Mouse (Mus musculus): ENCODE measurements around the gene Abl2.
A peak's percentile ranks its signal among the peaks of the same experiment; 100 is the strongest.

Abl2 gene

DNA sequence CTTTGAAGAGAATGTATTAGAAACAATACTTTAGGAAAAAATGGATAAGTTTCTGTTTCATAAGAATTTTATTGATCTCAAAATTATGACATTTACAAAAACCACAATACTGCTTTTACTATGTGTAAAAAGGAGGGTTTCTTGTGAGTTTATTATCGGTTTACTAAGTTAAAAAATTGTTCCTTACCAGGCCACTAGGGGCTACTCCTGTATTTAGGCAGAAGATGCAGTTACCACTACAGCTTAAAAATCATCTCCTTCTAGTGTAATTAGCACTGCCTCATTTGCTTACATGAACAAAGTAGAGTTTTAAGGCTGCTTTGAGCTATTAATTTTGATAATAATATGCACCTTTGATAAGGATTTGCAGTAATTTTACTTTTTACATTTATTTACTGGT is 25.6 kb downstream of the Abl2 start:
- peak; percentile 16 for DNase-seq (ENCODE audit: extremely low read depth, low read depth)

DNA sequence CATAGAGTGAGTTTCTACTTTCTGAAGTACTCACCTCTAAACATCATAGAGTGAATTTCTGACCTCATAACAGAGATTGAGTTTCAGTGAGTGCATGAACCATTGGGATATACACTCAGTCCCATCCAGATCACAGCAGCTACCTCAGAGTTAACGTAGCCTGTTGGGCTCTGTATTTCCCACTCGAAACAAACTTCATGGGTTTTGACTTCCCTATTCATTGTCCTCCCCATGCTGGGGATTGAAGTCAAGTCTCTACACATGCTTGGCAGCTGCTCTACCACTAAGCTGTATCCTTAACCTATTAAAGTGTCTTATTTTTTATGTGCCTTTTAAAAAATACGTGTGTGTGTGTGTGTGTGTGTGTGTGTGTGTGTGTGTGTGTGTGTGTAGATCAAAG is 26.9 kb downstream of the Abl2 start:
- DNase-seq (ENCODE audit: extremely low read depth, low read depth) = no peak

DNA sequence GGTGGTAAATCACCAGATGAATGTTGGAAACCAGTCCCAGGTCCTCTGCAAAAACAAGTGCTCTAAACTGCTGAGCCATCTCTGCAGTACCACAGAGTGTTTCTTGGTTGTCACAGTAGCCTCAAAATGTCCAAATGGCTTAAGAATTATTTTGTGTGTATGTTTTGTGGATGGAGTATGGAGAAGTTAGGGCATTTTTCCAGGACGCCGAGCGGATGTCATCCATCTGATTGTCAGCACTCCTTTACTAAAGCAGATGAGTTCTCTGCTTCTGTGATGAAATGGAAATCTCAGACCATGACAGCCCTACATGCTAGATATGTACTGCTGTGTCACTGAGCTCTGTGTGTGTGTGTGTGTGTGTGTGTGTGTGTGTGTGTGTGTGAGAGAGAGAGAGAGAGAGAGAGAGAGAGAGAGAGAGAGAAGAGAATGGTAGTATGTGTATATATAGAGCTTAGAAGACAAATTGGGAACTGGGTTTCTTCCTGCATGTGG is 31.3 kb downstream of the Abl2 start:
- no peak for DNase-seq (ENCODE audit: extremely low read depth, low read depth)

DNA sequence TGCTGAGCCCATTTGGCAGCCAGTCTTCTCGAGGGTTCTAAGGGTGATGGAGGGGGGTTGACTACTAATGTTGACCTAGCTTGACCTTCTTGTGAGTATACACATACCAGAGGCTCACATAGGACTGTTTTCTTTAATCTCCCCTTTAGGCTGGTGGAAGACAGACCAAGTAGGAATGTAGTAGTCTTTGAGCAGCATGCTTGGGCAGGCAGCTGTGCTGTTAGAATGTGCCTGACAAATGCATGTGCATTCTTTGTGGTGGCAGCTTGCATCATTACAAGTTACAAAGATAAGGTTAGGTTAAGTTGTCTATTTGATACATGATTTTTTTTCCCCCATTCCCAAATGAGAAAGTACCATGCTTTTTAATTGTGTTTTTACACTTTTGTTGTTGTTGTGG is 31.8 kb downstream of the Abl2 start:
- no peak for DNase-seq (ENCODE audit: extremely low read depth, low read depth)

DNA sequence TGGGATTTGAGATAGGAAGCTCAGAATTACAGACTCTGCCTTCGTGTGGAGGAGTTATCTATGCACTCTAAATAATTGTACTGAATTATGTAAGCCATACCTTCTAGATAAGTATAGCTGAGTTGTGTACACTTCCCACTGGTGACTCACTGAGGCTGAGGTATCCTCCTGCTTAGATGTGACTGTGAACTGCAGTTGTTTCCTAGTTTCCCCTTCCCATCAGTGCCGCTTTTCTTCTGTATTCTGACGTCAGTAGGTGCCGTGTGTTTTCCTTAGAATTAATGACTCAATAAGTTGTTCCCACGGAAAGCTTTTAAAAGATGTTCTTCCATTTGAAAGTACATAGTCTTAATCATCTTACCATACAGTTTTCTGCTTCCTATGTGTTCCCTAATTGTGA is 34.7 kb downstream of the Abl2 start:
- no peak for DNase-seq (ENCODE audit: extremely low read depth, low read depth)

DNA sequence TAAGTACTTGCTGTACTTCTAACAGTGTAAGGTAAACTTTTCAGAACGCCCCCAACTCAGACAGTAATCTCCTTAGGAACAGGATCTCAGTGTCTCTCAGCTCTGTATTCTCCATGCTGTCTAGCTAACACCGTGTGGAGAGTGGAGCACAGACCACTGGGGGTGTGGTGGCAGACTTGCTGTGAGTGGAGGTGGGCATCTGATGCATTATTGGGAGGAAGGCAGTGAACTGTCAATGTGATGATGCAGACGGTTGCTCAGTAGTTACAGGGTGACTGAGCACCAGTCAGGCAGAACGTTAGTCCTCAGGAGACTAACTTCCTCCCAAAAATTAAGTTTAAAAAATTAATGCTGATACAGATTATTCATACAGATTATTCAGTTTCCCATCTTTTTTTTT is 38.5 kb downstream of the Abl2 start:
- no peak for DNase-seq (ENCODE audit: extremely low read depth, low read depth)

DNA sequence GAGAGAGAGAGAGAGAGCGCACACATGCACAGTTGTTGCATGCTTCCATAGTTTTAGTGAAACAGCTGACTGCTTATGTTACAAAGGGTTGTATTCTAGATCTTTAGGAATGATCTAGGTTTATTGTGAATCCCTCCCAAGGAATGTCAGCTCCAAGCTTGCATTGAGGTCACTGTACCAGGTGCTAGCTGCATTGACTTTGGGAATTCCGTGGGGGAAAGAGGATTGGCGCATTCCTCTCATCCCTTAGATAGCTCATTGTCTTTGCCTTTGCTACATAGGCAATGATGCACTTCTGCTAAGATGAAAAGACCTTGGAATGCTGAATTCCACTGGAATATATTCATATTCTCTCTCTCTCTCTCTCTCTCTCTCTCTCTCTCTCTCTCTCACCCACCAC is 44.0 kb downstream of the Abl2 start:
- no peak for DNase-seq (ENCODE audit: extremely low read depth, low read depth)

DNA sequence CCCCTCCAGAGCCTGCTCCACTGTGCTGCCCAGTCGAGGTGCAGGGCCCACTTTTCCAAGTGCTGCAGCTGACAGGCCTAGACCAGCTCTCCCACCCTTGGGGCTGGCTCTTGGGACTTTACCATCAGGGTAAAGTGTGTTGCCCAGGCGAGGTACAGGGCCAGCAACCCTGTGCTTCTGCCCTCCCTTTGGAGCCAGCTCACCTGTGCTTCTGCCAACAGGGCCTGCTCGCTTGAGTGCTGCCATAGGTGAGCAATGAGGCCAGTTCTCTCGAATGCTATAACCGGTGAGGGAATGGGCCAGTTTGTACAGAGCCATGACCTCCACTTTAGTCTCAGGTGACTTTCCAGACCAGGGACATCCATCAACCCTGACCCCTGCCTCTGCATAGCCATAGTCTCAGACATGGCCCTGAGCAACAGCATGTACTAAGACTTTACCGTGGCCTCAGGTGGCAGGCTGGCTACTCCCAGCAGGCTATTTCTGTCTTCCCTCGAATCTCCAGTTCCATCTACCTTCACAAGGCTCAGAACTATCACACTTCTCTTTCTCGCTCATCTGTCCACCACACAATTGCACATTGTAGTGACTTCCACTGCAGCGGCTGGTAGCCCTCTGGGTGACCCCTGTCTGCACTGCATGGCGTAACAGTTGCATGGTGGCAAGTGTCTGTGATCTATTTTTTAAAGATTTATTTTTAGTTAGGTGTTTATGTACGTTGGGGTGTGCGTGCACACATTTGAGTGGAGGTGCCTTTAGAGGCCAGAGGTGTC is 46.7 kb downstream of the Abl2 start:
- DNase-seq (ENCODE audit: extremely low read depth, low read depth) = no peak

DNA sequence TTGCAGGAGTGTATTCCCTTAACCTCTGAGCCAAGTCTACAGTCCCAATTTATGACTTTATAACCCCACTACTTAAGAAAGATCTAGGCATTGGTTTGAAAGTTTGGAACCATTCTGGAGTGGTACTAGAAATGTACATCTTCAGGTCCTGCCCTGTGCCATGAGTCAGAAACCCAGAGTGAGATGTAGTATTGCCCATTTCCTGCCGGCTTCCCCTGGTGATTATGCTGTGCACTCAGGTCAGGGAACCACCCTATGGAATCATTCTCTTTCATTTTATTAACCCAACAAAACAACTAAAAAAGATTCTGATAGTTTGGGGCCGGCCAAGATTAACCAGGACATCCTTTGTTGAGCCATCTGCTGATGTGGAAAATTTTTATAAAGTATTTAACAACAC is 47.4 kb downstream of the Abl2 start:
- no peak for DNase-seq (ENCODE audit: extremely low read depth, low read depth)

DNA sequence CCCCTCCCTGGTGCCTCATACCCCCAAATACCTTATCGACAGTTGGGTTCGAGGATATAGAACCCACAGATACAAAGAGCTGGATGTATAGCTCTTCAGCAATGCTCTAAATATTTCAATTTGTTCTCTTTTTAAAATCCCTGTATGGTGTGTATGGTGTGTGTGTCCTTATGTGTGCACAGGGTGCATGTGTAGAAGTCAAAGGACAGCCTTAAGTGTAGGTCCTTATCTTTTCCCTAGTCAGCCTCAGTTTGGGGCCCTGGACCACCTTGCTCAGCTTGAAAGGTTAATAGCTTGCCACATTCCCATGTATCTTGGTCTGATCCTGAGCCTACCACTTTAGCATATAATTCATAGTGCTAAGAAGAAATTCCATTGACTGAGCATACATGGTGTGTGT is 49.9 kb downstream of the Abl2 start:
- no peak for DNase-seq (ENCODE audit: extremely low read depth, low read depth)

DNA sequence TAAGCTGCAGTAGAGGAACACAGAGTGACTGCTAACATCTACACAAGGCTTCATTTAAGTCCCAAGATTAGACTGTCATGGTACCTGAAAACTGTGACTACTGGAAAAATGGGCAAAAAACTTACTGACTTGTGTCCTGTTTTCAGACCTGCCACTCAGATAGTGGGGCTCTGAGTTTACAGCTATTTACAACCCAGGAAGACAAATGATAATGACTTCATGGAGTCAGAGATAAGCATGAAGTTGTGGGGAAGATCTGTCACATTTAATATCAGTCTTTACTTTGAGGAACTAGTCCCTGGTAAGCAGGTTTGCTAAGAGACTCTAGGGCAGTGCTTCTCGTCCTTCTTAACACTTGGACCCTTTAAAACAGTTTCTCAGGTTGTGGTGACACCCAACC is 51.7 kb downstream of the Abl2 start:
- DNase-seq (ENCODE audit: extremely low read depth, low read depth) = peak; percentile 83

DNA sequence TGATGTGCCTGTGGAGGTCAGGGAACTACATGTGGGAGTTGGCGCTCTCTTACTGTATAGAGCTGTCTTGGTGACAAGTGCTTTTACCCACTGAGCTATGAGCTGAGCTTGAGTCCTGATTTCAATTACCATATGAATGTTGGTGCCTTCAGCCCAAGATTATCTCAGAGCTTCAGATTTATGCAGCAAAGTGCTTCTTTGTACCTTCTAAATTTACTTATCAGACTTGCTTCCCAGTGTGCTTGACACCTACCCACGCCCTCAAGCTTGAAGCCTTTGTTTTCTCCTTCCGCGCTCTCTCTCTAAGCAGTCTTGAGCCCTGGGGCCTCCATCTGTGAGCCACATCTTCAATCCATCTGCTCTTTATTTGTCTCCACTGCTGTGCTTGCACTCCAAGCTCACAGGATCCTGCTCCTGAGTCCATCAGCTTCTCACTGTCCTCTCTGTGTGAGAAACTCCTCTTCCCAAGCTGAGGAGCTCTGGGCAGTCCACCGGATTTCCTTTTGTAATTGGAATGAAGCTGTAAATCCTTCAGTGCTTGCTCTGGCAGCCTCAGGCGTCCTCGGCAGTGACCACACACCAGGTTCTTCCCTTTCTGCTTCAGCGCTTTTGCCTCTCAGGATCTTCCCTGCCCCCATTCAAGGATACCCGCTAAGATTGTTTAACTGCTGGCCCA is 55.4 kb downstream of the Abl2 start:
- no peak for DNase-seq (ENCODE audit: extremely low read depth, low read depth)

DNA sequence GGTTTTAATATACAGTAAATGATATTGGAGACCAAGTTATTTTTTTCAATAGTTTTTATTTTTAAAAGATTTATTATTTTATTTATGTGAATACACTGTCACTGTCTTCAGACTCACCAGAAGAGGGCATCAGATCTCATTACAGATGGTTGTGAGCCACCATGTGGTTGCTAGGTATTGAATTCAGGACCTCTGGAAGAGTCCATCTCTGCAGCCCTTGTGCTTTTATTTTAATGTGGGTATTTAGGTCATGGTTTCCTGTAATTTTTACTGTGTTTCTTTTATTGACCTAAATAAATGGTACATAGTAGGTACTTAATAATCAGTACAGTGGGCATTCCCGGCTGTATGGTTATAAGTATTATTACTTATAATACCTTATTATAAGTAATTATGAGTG is 56.1 kb downstream of the Abl2 start:
- DNase-seq (ENCODE audit: extremely low read depth, low read depth) = no peak

DNA sequence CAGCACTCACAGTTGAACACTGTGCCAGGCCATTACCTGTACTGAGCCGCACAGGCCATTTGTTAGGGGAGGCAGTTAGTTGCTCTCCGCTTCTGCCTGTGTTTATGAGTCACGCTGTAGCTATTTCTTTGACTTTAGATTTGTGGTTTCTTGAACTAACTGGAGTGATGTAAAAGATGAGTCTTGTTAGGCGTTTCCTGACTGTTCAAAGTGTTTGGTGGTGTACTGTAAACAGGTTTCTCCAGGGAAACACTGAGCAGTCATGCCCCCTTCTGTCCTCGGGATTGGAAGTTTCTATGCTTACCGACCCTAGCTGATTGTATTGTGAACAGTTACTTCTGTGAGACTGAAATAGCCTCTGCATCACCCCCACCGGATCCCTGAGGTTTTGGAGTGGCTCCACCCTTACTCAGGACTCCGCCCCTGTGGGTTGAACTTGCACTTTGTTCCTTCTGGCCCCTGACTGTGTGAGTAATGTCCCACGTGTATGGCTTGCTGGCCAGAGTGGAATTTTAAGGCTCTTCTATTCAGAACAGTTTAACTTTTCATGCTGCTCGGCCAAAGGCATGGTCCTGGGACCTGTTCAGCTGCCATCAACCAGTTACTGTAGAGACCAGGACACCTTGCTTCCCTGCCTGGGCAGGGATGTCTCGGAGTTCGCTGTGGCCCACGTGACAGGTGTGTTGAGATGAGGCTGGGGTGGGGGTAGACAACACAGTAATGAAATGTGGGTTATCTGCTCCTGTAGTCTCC is 57.0 kb downstream of the Abl2 start:
- peak; percentile 74 for DNase-seq (ENCODE audit: extremely low read depth, low read depth)

DNA sequence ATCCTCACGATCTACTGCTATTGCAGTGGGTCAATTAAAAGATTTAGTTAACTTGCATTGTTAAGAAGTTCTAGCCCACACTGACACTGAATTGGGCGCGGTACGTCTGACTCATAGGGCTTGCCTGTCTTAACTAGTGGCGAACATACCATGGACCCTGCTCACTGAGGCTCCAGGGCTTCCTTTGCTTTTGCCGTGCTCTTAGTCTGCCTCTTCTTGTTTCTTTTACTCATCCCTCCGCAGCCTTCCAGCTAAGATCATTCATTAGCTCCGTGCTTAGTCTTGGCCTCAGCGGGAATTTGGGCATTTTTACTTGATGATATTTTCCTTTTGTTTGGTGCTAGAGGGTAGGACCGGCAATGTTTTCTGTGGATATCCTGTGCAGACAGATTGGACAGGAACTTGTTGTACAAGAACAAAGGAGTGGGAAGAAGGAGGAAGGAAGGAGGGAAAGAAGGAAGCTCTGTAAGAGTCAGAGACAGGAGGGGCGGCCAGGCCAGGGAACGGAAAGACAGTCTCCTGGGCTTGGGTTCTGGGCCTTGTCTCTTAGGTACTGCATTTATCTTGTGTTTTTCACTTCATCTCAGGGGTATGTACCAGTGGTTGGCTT is 58.5 kb downstream of the Abl2 start:
- no peak for DNase-seq (ENCODE audit: extremely low read depth, low read depth)

DNA sequence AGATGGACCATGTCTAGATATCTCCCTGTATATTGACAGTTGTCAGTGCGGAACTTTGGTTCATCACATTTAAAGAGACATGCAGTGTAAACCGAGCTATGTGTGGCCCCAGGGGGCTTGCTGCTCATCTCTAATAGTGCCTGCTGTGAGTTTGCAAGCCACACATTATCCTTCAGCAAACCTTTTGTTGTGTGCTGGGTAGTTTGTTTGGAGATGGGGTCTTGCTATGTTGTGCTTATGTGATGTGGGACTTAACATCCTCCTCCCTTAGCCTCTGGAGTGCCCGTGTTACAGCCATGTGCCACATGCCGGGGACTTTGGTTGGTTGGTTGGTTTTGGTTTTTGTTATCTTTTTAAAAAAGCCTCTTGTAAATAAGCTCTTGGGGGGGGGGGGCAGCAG is 59.2 kb downstream of the Abl2 start:
- no peak for DNase-seq (ENCODE audit: extremely low read depth, low read depth)

DNA sequence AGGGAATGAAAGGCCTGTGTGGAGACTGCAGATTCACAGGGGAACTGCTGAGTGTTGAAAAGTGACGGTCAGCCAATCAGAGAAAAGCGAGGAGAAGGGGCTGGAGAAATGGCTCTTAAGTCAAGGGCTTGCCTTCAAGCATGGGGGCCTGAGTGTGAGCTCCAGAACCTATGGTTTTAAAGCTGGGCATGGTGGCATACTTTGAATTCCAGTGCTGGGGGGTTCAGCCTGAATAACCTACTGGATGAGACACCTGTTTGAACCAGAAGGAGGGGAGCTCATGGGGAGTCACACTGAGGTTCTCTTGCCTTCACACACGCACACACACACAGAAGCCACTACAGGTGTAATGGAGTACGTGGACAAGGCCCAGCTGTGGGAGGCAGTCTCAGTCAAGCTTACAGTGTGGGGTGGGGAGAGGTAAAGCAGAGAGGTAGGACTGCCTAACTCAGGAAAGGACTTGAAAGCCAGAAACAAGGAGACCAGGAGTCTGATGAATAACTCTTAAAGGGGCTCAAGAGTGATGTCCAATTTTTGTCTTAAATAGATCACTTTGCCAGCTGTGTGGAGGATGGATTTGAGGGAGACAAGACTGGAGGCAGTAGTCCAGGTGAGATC is 61.8 kb downstream of the Abl2 start:
- peak; percentile 50 for DNase-seq (ENCODE audit: extremely low read depth, low read depth)

DNA sequence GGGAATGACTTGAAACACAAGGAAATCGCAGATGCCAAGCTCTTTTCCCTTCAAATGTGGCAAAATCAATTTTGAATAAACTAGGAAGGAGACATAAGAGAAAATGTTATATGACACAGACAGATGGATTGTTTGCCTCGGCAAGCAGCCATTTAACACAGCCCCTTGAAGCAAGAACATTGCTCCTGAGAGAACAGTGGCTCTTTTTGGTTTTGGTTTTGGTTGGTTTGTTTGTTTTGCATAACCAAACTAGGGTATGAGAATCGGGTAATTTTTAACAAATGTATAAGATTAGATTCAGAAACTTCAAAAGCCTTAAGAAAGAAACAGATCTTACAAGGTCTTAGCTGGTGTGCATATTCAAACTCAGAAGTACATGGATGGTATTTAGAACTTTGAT is 62.4 kb downstream of the Abl2 start:
- no peak for DNase-seq (ENCODE audit: extremely low read depth, low read depth)

DNA sequence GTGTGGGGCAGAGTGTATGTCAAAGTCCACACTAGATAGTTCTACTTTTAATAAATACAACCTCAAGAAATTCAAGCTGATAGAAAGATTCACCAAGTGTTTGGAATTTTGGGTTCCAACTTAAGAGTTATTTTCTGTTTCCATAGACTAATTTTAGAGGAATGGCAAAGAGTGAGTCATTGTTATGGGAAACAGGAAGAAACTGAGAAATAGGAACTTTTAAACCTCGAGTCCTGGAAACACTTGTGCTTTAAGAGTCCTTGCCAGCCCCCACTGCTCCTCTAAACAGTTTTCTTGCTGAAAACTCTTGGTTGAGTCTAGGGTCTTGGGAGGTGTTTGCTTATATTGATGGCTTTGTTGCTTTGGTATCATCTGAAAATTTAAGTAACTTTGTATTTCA is 65.6 kb downstream of the Abl2 start:
- DNase-seq (ENCODE audit: extremely low read depth, low read depth) = no peak

DNA sequence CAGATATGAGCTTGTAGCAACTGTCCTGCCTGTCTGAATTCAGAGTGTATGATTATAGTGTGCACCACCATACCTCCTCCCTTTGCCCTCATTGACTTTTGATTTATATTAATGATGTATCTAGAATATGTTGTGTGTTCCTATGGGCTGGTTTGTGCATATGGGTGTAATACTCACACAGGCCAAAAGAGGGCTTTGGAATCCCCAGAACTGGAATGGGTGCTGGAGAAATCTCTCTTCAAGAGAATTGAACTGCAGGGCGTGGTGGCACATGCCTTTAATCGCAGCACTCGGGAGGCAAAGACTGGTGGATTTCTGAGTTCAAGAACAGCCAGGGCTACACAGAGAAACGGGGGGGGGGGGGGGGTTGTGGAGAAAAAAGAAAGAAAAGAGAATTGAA is 68.1 kb downstream of the Abl2 start:
- no peak for DNase-seq (ENCODE audit: extremely low read depth, low read depth)

DNA sequence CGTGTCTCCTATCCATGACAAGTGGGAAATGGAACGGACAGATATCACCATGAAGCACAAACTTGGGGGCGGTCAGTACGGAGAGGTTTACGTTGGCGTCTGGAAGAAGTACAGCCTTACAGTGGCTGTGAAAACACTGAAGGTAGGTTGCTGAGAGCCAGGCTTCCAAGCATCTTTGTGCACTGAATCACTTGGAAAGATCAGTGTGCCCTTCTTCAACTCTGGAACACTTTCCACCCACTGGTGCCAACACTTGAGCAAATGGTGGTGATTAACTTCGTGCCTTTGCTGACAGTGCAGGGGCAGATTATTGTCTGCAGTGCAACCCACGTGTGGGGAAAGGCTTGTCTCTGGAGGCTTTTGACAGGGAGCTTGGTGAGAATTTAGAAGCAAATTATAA is 71.4 kb downstream of the Abl2 start:
- DNase-seq (ENCODE audit: extremely low read depth, low read depth) = no peak

DNA sequence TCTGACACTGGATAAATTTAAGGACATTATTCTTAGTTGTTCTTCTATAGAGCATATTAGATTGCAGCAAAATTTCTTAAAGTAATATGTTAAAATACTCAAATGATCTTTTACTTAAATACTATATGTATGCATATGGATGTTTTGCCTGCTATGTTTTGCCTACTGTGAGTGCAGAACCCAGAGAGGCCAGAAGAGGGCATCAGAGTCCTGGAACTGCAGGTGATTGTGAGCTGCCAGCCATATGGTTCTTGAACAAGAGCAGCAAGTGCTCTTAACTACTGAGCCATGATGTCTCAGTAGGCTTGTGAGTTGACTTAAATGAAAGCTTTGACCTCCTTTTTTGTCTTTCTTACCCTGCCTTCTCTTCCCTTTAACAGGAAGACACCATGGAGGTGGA is 72.4 kb downstream of the Abl2 start:
- no peak for DNase-seq (ENCODE audit: extremely low read depth, low read depth)
